20 mouse cellular contexts compared by ENCODE assay signal in genomic region chr17:65243716-65244115, GRCm38 (mm10).
A peak's percentile ranks its signal among the peaks of the same experiment; 100 is the strongest.
DNase-seq lines count a peak whose midpoint lies in the region; ATAC-seq and TF ChIP-seq lines count a peak whose summit lies in the region.
"Had no signal": no experiment of that assay in that cellular context is flagged by ENCODE, and none has a peak within 500 bp of the region (broad histone marks: within the 10 kb centered on the region; RNA-seq: fewer than 3 reads in every experiment).

No protein-coding gene starts in this region.

- 55% methylated on average over 5 of the region's 5 CpGs for WGBS in forebrain, postnatal 0 days
- 79% methylated on average over 5 of the region's 5 CpGs for WGBS in forebrain, embryonic 11.5 days
- 72% methylated on average over 5 of the region's 5 CpGs for WGBS in midbrain, embryonic 14.5 days
- 91% methylated on average over 5 of the region's 5 CpGs for WGBS in midbrain, embryonic 10.5 days

- H3K27me3 ChIP-seq in forebrain, postnatal 0 days (ENCODE audit: insufficient read depth, low read length), result no peaks in the 10 kb centered on the region
- no peaks in the 10 kb centered on the region for H3K27me3 ChIP-seq in forebrain, embryonic 11.5 days (ENCODE audit: control insufficient read depth, insufficient read depth, low read length)
- no peaks in the 10 kb centered on the region for H3K27me3 ChIP-seq in midbrain, embryonic 14.5 days (ENCODE audit: control insufficient read depth, insufficient read depth, low read length)
- H3K27me3 ChIP-seq in midbrain, embryonic 10.5 days (ENCODE audit: low read depth, poor library complexity, severe bottlenecking), result no peaks in the 10 kb centered on the region
- H3K27me3 ChIP-seq: embryonic facial prominence, embryonic 13.5 days; heart, embryonic 15.5 days; hindbrain, embryonic 15.5 days had no signal

- H3K9me3 ChIP-seq in forebrain, postnatal 0 days (ENCODE audit: low read length), result peaks cover 3% of the 10 kb centered on the region; the same call in 1 of the 2 replicates
- no peaks in the 10 kb centered on the region for H3K9me3 ChIP-seq in forebrain, embryonic 11.5 days (ENCODE audit: control insufficient read depth, low read length)
- H3K9me3 ChIP-seq in midbrain, embryonic 14.5 days (ENCODE audit: control insufficient read depth, low read length), result no peaks in the 10 kb centered on the region
- H3K9me3 ChIP-seq in midbrain, embryonic 10.5 days (replicated peaks), result no peaks in the 10 kb centered on the region
- H3K9me3 ChIP-seq: embryonic facial prominence, embryonic 13.5 days; forebrain, embryonic 10.5 days; heart, embryonic 10.5 days; heart, embryonic 15.5 days; hindbrain, embryonic 15.5 days had no signal

- no peak for TF ChIP-seq CTCF in forebrain, postnatal 0 days (IDR thresholded peaks at IDR 0.05; ENCODE audit: low read depth)

- DNase-seq in cerebellum, postnatal 14 days, result peak; percentile 5 to 9
- no peak for DNase-seq in cerebellum, adult 9-11 months
- no peak for DNase-seq in forebrain, postnatal 0 days
- DNase-seq in forebrain, embryonic 11.5 days (ENCODE audit: low spot score), result no peak
- peak; percentile 37 for DNase-seq in midbrain, embryonic 14.5 days
- no peak for DNase-seq in midbrain, embryonic 10.5 days (ENCODE audit: low spot score)
- no peak for DNase-seq in spleen, adult 12 weeks (ENCODE audit: low spot score)
- DNase-seq: adrenal gland, postnatal 10 days; cerebellum, adult 18-20 months; cerebellum, postnatal 25 days; gastrocnemius, postnatal 10 days; heart, adult 18-20 months; heart, postnatal 14 days; kidney, adult 11 months had no signal

- no peaks in the 10 kb centered on the region for H3K4me1 ChIP-seq in forebrain, postnatal 0 days (ENCODE audit: insufficient read depth)
- no peaks in the 10 kb centered on the region for H3K4me1 ChIP-seq in forebrain, embryonic 11.5 days (replicated peaks; ENCODE audit: control insufficient read depth, insufficient read depth, low read length)
- peaks cover 2% of the 10 kb centered on the region; the same call in 1 of the 2 replicates for H3K4me1 ChIP-seq in midbrain, embryonic 14.5 days (ENCODE audit: control insufficient read depth, insufficient read depth, low read length)
- no peaks in the 10 kb centered on the region for H3K4me1 ChIP-seq in midbrain, embryonic 10.5 days
- H3K4me1 ChIP-seq: embryonic facial prominence, embryonic 13.5 days; forebrain, embryonic 10.5 days; heart, embryonic 10.5 days; heart, embryonic 15.5 days; hindbrain, embryonic 15.5 days had no signal

- no peak overlapping the region for H3K9ac ChIP-seq in forebrain, postnatal 0 days
- no peak overlapping the region for H3K9ac ChIP-seq in forebrain, embryonic 11.5 days (ENCODE audit: low read length)
- no peak overlapping the region for H3K9ac ChIP-seq in midbrain, embryonic 14.5 days (replicated peaks; ENCODE audit: low read length)
- H3K9ac ChIP-seq: embryonic facial prominence, embryonic 13.5 days; heart, embryonic 15.5 days; hindbrain, embryonic 15.5 days had no signal

- H3K27ac ChIP-seq in forebrain, postnatal 0 days (ENCODE audit: low read depth, low read length), result no peak overlapping the region
- no peak overlapping the region for H3K27ac ChIP-seq in forebrain, embryonic 11.5 days (ENCODE audit: low read depth, low read length)
- H3K27ac ChIP-seq in midbrain, embryonic 14.5 days (replicated peaks; ENCODE audit: low read depth, low read length), result no peak overlapping the region
- no peak overlapping the region for H3K27ac ChIP-seq in midbrain, embryonic 10.5 days (replicated peaks)
- H3K27ac ChIP-seq: embryonic facial prominence, embryonic 13.5 days; forebrain, embryonic 10.5 days; heart, embryonic 10.5 days; heart, embryonic 15.5 days; hindbrain, embryonic 15.5 days had no signal

- ATAC-seq in forebrain, postnatal 0 days, result peak; percentile 66; the same call in 1 of the 2 replicates
- no peak for ATAC-seq in forebrain, embryonic 11.5 days (replicated peaks; ENCODE audit: low FRiP score)
- ATAC-seq in midbrain, embryonic 14.5 days (ENCODE audit: low FRiP score, low TSS enrichment), result no peak

- no peaks in the 10 kb centered on the region for H3K36me3 ChIP-seq in forebrain, postnatal 0 days (ENCODE audit: insufficient read depth)
- no peaks in the 10 kb centered on the region for H3K36me3 ChIP-seq in forebrain, embryonic 11.5 days (ENCODE audit: control insufficient read depth, insufficient read depth, low read length)
- no peaks in the 10 kb centered on the region for H3K36me3 ChIP-seq in midbrain, embryonic 14.5 days (ENCODE audit: control insufficient read depth, insufficient read depth, low read length)
- H3K36me3 ChIP-seq in midbrain, embryonic 10.5 days, result no peaks in the 10 kb centered on the region
- H3K36me3 ChIP-seq: embryonic facial prominence, embryonic 13.5 days; forebrain, embryonic 10.5 days; heart, embryonic 10.5 days; heart, embryonic 15.5 days; hindbrain, embryonic 15.5 days had no signal

- H3K4me2 ChIP-seq in forebrain, postnatal 0 days (ENCODE audit: low read depth), result no peak overlapping the region
- no peak overlapping the region for H3K4me2 ChIP-seq in forebrain, embryonic 11.5 days (ENCODE audit: low read depth, low read length, severe bottlenecking)
- no peak overlapping the region for H3K4me2 ChIP-seq in midbrain, embryonic 14.5 days (ENCODE audit: low read length)
- H3K4me2 ChIP-seq: embryonic facial prominence, embryonic 13.5 days; heart, embryonic 15.5 days; hindbrain, embryonic 15.5 days had no signal

- H3K4me3 ChIP-seq in forebrain, postnatal 0 days (ENCODE audit: low read depth, low read length), result no peak overlapping the region
- no peak overlapping the region for H3K4me3 ChIP-seq in forebrain, embryonic 11.5 days (ENCODE audit: low read depth, low read length)
- no peak overlapping the region for H3K4me3 ChIP-seq in midbrain, embryonic 14.5 days (replicated peaks; ENCODE audit: low read depth, low read length)
- H3K4me3 ChIP-seq in midbrain, embryonic 10.5 days, result no peak overlapping the region
- H3K4me3 ChIP-seq: embryonic facial prominence, embryonic 13.5 days; erythroblast, embryonic 14.5 days; forebrain, embryonic 10.5 days; heart, embryonic 10.5 days; heart, embryonic 15.5 days; hindbrain, embryonic 15.5 days had no signal

Comparison
In these comparisons a context has a peak if more than half of its experiments do, and no peak if none do; other contexts are left out.
1. DNase-seq: peak in cerebellum, postnatal 14 days (2 of 2) and midbrain, embryonic 14.5 days (single experiment); none in cerebellum, adult 9-11 months (single experiment), forebrain, postnatal 0 days (single experiment), forebrain, embryonic 11.5 days (single experiment), midbrain, embryonic 10.5 days (single experiment) and spleen, adult 12 weeks (single experiment).